Mouse (Mus musculus) CH12.LX (cell line): ENCODE results near the gene Tarbp1.

Experiments
- GABPA ChIP-seq: IDR thresholded peaks from 2 replicates; pipeline ENCODE4 v1.6.1; 2012; ENCODE audit warnings: low read depth, low read length, improper control_type of control experiment, inconsistent platforms; ENCODE audit not compliant: insufficient replicate concordance
- POLR2A ChIP-seq: IDR thresholded peaks from 2 replicates; pipeline ENCODE4 v1.6.1; 2011; ENCODE audit warnings: low read depth, mild to moderate bottlenecking, improper control_type of control experiment, low read length

DNA sequence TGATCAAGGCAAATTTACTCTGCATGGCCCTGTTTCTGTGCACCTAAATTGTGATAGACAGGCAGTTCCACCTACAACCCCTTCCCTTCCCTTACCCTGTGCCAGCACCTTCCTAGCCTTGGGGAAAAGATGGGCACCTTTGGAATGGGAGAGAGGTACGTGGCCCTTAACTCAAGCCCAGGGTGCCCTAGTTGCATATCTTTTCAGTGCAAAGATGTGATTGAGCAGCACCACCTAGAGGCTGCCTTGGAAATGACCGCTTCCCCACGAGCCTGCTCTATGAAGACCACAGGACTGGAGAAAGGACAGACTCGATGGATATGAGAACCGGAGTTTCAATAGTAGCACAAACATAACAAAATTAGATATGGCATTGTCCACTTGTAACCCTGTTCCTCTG, 8.1 kb upstream of the Tarbp1 start:
- no peak for TF ChIP-seq GABPA
- TF ChIP-seq POLR2A, result no peak
